Mouse (Mus musculus): ENCODE data around the gene Sec14l5. TPM values are rescaled to one million over a fixed set of nuclear protein-coding genes. Genes with fewer than 3 reads are reported as not detected.

Sec14l5 gene
- total and polyA plus RNA-seq, 3 experiments: 0.03 TPM; not detected in 2

DNA sequence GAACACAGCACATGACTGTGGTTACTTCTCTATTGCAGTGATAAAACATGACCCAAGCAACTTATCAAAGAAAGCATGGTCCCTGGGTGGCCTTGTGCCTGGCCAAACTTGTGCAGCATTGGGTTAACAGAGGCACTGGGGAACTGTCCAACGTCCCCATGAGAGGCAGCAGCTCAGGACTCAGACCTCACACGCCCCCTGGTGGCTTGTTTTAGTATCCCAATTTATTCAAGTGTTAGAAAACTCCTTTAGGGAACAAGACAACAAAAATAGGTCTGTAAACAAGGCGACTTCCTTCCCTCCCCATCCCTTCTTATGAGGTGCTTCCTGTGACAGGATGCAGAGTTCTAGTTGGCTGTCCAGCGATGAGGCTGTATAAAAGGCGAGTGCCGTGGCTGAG, 48.2 kb downstream of the Sec14l5 start:
- Histone ChIP-seq H3K4me3 (ENCODE audit: control insufficient read depth in 1 of 2, insufficient read depth in 1 of 2, low read depth in 2 of 2, low read length in 2 of 2) (no peak overlapping the region), H3K27me3 (ENCODE audit: control insufficient read depth in 1 of 2, insufficient read depth in 2 of 2, low read length in 2 of 2) (no peaks in the 10 kb centered on the region), H3K9me3 (replicated peaks; ENCODE audit: insufficient read depth, low read length) (no peaks in the 10 kb centered on the region), H3K79me2 (ENCODE audit: control insufficient read depth, insufficient read depth, low read length, poor library complexity) (no peaks in the 10 kb centered on the region), H3K27ac (ENCODE audit: control insufficient read depth, low read depth, low read length) (no peak overlapping the region), H3K4me1 (ENCODE audit: control insufficient read depth in 1 of 2, insufficient read depth in 2 of 2, low read length in 2 of 2) (no peaks in the 10 kb centered on the region), H3K9ac (ENCODE audit: control insufficient read depth, low read depth, low read length, poor library complexity, severe bottlenecking) (no peak overlapping the region), H3K36me3 (ENCODE audit: control insufficient read depth in 1 of 2, insufficient read depth in 2 of 2, low read length in 2 of 2) (no peaks in the 10 kb centered on the region)
- TF ChIP-seq MXI1 (IDR thresholded peaks at IDR 0.05; ENCODE audit: low read depth, low read length) (no peak), RAD21 (IDR thresholded peaks at IDR 0.05; ENCODE audit: low read depth, low read length) (peak; percentile 56), UBTF (IDR thresholded peaks at IDR 0.05; ENCODE audit: borderline replicate concordance, insufficient read depth, low read depth, low read length) (no peak), MAX (IDR thresholded peaks at IDR 0.05; ENCODE audit: low read length) (no peak), ZC3H11A (IDR thresholded peaks at IDR 0.05; ENCODE audit: low read depth, low read length) (no peak), EP300 (IDR thresholded peaks at IDR 0.05; ENCODE audit: low read depth in 1 of 2, low read length in 2 of 2) (no peak), CHD1 (IDR thresholded peaks at IDR 0.05; ENCODE audit: low read depth, low read length) (no peak), GABPA (IDR thresholded peaks at IDR 0.05; ENCODE audit: low read depth, low read length) (no peak), TCF12 (IDR thresholded peaks at IDR 0.05; ENCODE audit: low read depth, low read length) (no peak), POLR2A (IDR thresholded peaks at IDR 0.05; ENCODE audit: control insufficient read depth in 1 of 2, insufficient read depth in 1 of 2, low read depth in 1 of 2, low read length in 2 of 2, poor library complexity in 1 of 2) (no peak), SMC3 (IDR thresholded peaks at IDR 0.05; ENCODE audit: low read depth, low read length) (peak; percentile 55), POLR2AphosphoS2 (IDR thresholded peaks at IDR 0.05; ENCODE audit: low read length) (no peak), NELFE (IDR thresholded peaks at IDR 0.05; ENCODE audit: low read depth, low read length) (no peak), MAFK (IDR thresholded peaks at IDR 0.05; ENCODE audit: borderline replicate concordance, low read depth, low read length) (no peak), TBP (IDR thresholded peaks at IDR 0.05; ENCODE audit: low read depth, low read length) (no peak), MYB (IDR thresholded peaks at IDR 0.05; ENCODE audit: low read depth, low read length) (no peak), USF2 (IDR thresholded peaks at IDR 0.05; ENCODE audit: borderline replicate concordance in 1 of 2, insufficient read depth in 1 of 2, low read depth in 1 of 2, low read length in 2 of 2) (no peak), HCFC1 (IDR thresholded peaks at IDR 0.05; ENCODE audit: low read depth, low read length) (no peak), CHD2 (IDR thresholded peaks at IDR 0.05; ENCODE audit: low read length) (no peak), ELF1 (IDR thresholded peaks at IDR 0.05; ENCODE audit: low read depth, low read length) (no peak), SIN3A (IDR thresholded peaks at IDR 0.05; ENCODE audit: low read length) (no peak), USF1 (IDR thresholded peaks at IDR 0.05; ENCODE audit: low read depth, low read length) (no peak), MAZ (IDR thresholded peaks at IDR 0.05; ENCODE audit: low read depth, low read length) (no peak), CTCF (IDR thresholded peaks at IDR 0.05 in 2 of 3, conservative IDR thresholded peaks at IDR 0.05 in 1 of 3; ENCODE audit: control insufficient read depth in 1 of 3, insufficient read depth in 1 of 3, low read depth in 2 of 3, low read length in 3 of 3, poor library complexity in 1 of 3, severe bottlenecking in 1 of 3) (peak; percentile 74 to 80 (median 79))
- peak; percentile 80 for DNase-seq (ENCODE audit: low read depth, low spot score)
